Mouse (Mus musculus): Measurements from ENCODE around the gene Tmem270. TPM values are rescaled to one million over a fixed set of nuclear protein-coding genes. Genes with fewer than 3 reads are reported as not detected.

Gene Tmem270
- polyA plus RNA-seq, 1 experiment from 2014 or later, result not detected

DNA sequence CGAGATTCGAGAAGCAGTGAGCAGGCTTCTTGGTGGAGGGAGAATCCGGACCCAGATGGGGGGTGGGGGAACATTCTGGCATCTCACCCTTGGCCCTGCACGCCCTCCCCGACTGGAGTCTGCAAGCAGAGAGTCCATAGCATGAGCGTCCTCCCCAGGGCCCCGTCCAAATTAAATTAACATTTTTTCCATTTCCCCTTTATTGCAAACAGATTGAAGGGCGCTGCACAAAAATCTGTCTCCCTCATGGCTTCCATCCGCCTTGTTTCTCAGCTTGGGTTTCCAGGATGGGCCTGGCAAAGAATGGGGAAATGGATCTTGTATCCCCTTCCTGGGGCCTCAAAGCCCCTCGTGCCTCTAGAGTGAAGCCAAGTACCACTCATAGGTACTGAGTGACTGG is 48.2 kb downstream of the Tmem270 start:
- no peak overlapping the region for H3K4me2 ChIP-seq

DNA sequence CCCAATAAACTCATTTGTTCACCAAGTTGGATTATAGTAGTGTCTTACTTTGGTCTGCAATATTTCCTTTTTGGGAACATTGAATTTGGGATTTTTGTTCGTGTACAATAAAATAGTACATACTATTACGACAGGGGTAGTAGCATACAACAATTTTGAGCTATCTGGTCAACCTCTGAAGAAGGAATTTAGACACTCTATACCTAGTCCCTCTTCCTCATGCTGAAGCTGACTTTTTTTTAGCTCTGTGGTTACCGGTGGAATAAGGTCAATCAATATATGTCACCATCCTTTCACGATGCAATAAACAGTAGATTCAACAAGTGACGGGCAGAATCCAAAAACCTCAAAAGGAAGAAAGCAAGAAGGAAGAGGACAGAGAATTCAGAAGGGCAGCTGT is 53.7 kb downstream of the Tmem270 start:
- no peak for ATAC-seq (ENCODE audit: low read depth)
- no peak for DNase-seq
- no peak overlapping the region for H3K27ac ChIP-seq
- no peaks in the 10 kb centered on the region for H3K27me3 ChIP-seq
- 49% methylated on average over 5 of the region's 5 CpGs for WGBS (ENCODE audit: insufficient replicate concordance)
- no peaks in the 10 kb centered on the region for H3K9me3 ChIP-seq (replicated peaks)
- H3K4me3 ChIP-seq (replicated peaks), result no peak overlapping the region
- H3K9ac ChIP-seq, result no peak overlapping the region
- H3K36me3 ChIP-seq, result no peaks in the 10 kb centered on the region
- no peak overlapping the region for H3K4me2 ChIP-seq
- no peaks in the 10 kb centered on the region for H3K4me1 ChIP-seq (replicated peaks)

More for the DNA sequence above, 48.2 kb downstream of the Tmem270 start:
- WGBS (ENCODE audit: insufficient replicate concordance), result 67% methylated on average over 10 of the region's 10 CpGs
- H3K9me3 ChIP-seq (replicated peaks), result no peaks in the 10 kb centered on the region
- no peaks in the 10 kb centered on the region for H3K4me1 ChIP-seq (replicated peaks)
- ATAC-seq (ENCODE audit: low read depth) (no peak), DNase-seq (no peak)
- no peak overlapping the region for H3K27ac ChIP-seq
- H3K36me3 ChIP-seq, result no peaks in the 10 kb centered on the region
- no peak overlapping the region for H3K4me3 ChIP-seq (replicated peaks)
- no peaks in the 10 kb centered on the region for H3K27me3 ChIP-seq
- no peak overlapping the region for H3K9ac ChIP-seq

Other genes with a start within 250 kb of the Tmem270 start
- gene Limk1, start 218.1 kb downstream of the Tmem270 start, polyA plus RNA-seq (2015; fragmentation: Nextera tagmentation; extraction: Ambion mirVana), result 0.75 and 0.98 TPM in 2 replicates
- 3.5 and 3.8 TPM in 2 replicates for gene Eln, start 159.4 kb downstream of the Tmem270 start, polyA plus RNA-seq (2015; fragmentation: Nextera tagmentation; extraction: Ambion mirVana)
- gene Cldn13, start 8.8 kb upstream of the Tmem270 start, polyA plus RNA-seq (2015; fragmentation: Nextera tagmentation; extraction: Ambion mirVana), result 246 and 259 TPM in 2 replicates
- gene Mettl27, start 25.6 kb upstream of the Tmem270 start, polyA plus RNA-seq (2015; fragmentation: Nextera tagmentation; extraction: Ambion mirVana), result 10.6 and 12.2 TPM in 2 replicates
- gene Cldn4, start 40.2 kb upstream of the Tmem270 start, polyA plus RNA-seq (2015; fragmentation: Nextera tagmentation; extraction: Ambion mirVana), result 0.15 and 0.32 TPM in 2 replicates
- gene Cldn3, start 79.5 kb upstream of the Tmem270 start, polyA plus RNA-seq (2015; fragmentation: Nextera tagmentation; extraction: Ambion mirVana), result 0.38 and 0.74 TPM in 2 replicates
- gene Abhd11, start 102.4 kb upstream of the Tmem270 start, polyA plus RNA-seq (2015; fragmentation: Nextera tagmentation; extraction: Ambion mirVana), result 37.0 and 37.3 TPM in 2 replicates
- gene Stx1a, start 116.7 kb upstream of the Tmem270 start, polyA plus RNA-seq (2015; fragmentation: Nextera tagmentation; extraction: Ambion mirVana), result 1.3 and 1.5 TPM in 2 replicates
- gene Dnajc30, start 157.5 kb upstream of the Tmem270 start, polyA plus RNA-seq (2015; fragmentation: Nextera tagmentation; extraction: Ambion mirVana), result 15.2 and 16.5 TPM in 2 replicates
- 82.4 and 92.4 TPM in 2 replicates for gene Bud23, start 158.2 kb upstream of the Tmem270 start, polyA plus RNA-seq (2015; fragmentation: Nextera tagmentation; extraction: Ambion mirVana)
- 0.25 and 0.47 TPM in 2 replicates for gene Vps37d, start 171.5 kb upstream of the Tmem270 start, polyA plus RNA-seq (2015; fragmentation: Nextera tagmentation; extraction: Ambion mirVana)
- gene Mlxipl, start 183.2 kb upstream of the Tmem270 start, polyA plus RNA-seq (2015; fragmentation: Nextera tagmentation; extraction: Ambion mirVana), result 8.5 and 9.5 TPM in 2 replicates
- 13.1 and 13.6 TPM in 2 replicates for gene Tbl2, start 242.9 kb upstream of the Tmem270 start, polyA plus RNA-seq (2015; fragmentation: Nextera tagmentation; extraction: Ambion mirVana)

All from liver, embryonic 13.5 days (tissue).